Mouse (Mus musculus) cerebellum, adult 9-11 months (tissue): Measurements from ENCODE around the gene Slc31a1.

Source experiments
- DNase-seq: peaks from one replicate; pipeline ENCODE4 v3.0.0; 2022

Slc31a1 gene

DNA sequence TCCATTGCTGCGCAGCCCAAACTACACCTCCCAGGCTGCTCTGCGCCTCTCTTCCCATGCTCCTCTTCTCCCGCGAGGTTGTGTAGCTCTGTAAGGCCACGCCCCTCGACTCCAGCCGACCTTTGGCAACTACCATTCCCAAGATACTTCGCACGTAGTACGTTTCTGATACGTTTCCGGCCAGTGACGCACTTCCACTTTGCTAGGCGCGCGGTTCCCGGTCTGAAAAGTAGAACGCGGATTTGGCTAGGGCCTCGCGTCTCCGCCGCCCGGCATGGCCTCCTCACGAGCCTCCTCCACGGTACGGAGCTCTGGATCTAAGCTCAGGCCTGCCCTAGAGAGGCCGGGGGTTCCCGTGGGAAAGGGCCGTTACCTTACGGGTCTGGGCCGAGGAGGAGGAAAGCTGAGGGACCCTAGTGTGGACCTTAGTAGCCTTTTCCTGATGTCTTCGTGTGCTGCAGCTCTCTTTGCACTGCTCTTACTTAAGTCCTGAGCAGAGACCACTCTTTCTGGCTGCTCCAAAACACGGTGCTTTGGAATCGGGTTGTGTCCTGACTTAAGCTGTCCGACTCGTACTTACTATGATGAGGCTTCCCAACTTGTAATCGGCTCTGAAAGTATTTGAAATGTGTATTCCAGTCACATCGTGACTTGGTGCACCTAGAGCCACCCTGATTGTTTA is 48.2 kb downstream of the Slc31a1 start, which contains the start of the genes Cdc26 and Prpf4:
Cdc26 (minus strand) TSS at position 42 of the 682 bp plus-strand sequence.
Prpf4 (plus strand) TSS at position 197 of the 682 bp plus-strand sequence.
- peak; percentile 99 for DNase-seq

DNA sequence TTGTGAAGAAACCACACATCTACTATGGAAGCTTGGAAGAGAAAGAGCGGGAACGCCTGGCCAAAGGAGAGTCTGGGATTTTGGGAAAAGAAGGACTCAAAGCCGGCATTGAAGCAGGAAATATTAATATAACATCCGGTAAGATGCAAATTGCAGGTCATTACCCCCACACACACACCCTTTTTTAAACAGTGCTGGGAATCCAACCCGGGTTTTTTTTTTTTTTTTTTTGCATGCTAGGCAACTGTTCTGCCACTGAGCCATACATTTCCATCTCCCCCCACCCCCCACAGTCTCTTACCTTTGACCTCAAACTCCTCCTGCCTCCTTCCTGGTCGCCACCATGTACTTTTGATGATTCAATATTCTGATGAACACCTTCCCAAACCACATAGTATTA is 49.1 kb downstream of the Slc31a1 start:
- no peak for DNase-seq

DNA sequence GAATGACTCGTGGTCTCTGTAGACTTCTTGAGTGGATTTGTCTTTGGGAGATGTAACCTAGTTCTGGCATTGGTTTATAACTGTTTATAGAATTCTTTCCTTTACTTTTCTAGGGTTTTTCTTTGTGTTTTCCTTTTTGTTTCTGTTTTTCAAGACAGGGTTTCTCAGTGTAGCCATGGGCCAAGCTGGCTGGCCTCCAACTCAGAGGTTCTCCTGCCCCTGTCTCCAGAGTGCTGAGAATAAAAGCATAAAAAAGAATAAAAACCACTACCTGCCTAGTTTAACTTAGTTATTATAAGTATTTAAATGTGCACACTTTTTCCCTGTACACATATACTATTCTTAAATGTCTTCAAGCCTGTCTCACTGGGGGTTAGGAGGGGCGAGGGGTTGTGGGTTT is 49.8 kb downstream of the Slc31a1 start:
- DNase-seq = no peak

DNA sequence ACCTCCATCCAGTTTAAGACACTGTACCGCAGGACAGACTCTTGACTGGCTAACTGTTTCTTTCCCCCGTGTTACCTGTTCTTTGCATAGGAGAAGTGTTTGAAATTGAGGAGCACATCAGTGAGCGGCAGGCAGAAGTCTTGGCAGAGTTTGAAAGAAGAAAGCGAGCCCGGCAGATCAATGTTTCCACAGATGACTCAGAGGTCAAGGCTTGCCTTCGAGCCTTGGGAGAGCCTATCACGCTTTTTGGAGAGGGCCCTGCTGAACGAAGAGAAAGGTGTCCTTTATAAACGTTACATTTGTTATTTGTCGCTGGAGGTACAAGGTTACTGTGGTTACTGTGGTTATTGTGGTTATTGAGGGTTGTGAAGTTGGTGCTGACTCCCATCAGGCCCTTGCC is 51.1 kb downstream of the Slc31a1 start:
- DNase-seq = no peak

DNA sequence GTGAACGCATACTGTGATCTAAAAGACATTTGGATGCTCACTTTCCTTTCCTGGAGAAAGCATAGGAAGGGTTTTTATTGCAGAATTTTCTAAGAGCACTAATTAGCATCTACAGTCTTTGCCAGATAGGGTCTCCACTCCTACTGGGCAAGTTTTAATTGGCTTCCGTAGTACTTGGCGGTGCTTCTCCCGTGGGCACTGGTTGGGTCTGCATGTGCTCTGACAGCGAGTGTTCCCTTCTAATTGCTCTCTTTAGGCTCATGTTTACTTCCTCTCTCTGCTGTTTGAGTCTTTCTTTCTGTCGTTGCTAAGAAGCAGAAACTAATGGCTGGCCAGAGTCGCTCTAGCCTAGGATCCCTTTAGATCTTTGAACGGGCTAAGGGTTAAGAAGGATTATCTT is 57.9 kb downstream of the Slc31a1 start:
- no peak for DNase-seq

DNA sequence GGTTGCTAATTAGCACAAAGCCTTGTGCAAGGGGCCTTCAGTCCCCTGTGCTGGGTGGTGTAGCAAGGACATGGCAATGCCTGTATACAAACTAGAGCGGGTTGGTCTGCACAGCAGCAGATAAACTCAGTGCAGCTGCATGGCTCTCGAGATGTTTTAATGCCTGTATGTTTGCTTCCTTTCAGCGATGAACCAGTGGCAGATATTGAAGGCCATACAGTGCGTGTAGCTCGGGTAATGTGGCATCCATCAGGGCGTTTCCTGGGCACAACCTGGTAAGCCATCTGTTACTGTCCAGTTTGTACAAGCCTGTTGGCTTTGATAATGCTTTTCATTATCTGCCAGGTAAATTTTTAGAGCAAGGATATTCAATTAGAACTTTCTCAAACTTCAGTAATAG is 58.6 kb downstream of the Slc31a1 start:
- peak; percentile 75 for DNase-seq

DNA sequence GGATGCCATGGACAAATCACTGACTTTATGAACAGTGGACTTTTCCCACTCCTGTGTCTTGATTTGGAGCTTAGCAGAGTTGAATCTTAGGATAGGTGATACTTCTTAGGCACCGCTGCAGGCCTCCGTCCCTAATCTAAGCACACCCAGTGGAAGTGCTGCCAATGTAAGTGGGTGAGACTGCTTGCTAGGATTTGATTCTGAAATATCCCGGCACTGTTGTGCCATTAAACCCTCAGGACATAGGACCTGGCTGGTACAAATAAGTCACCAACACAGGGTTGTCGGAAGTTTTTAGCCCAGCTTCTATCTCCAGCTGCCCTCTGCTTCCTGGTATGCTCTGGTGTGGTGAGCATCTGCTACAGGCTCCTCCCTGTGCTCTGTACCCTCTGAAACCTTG is 65.4 kb downstream of the Slc31a1 start:
- no peak for DNase-seq

DNA sequence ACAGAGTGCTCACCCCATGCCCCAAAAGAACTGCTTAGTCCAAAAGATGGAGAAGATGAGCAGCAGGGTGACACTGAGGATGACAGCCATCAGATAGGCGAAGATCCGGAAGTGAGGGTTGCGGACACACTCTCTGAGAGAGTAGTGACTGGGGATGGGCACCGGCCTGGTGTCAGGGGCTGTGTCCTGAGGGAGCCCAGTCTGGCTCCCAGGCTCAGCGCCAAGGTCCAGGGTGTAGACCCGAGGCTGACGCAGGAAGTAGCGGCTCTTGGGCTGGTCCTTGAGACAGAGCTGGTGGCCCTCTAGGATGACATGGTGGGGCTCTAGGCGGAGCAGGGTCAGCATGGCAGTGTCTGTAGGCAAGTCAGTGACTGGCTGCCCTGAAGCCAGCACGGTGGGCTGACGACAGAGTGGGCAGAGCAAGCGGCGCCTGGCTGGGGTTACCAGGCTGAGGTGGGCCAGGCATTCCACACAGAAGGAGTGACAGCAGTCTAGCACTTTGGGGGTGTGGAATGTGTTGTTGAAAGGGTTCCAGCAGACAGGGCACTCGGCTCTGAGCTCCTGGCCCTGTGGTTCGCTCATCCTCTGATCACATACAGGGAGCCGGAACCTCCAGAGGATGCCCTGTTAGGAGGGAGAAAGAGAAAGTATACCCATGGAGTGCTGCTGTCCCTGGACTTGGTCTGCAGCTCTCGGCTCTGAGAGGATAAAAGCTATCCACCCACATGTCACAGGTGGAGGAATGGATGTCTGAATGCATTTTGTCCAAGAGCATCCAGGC is 67.6 kb downstream of the Slc31a1 start:
- peak; percentile 46 for DNase-seq

DNA sequence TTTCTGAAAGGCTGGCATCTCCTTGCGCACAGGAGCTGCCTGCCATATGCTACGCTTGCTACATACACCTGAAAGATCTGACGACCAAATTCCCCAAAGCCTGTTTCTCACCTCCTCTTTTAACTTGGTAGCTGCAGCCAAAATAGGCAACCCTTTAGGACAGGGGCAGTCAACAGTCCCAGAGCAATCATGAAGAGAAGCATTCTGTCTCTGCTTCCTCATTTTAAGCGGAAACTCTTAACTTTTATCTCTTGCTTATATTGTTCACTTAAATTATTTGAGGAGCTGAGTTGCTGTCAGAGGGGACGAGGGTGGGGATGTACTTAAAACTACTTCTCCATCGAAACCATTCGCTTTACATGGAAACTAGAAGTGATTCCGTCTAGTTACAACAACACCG is 69.1 kb downstream of the Slc31a1 start:
- no peak for DNase-seq

DNA sequence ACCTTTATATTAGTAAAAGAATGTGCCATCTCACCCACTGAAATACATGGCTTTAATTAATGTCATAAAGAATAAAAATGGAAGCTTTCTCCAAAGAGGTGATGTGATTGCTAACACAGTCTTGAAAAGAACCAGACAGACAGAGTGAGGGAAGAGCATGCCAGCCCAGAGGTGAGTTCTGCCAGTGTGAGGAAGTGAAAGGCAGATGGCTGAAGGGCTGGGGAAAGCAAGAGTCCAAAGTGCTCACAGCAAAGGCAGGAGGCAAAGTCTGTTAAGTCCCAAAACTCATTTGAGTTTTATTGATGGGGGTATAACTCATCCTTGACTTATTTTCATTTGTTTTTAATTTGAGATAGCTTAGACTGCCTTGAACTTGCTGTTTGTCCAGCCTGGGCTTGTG is 70.2 kb downstream of the Slc31a1 start:
- no peak for DNase-seq

DNA sequence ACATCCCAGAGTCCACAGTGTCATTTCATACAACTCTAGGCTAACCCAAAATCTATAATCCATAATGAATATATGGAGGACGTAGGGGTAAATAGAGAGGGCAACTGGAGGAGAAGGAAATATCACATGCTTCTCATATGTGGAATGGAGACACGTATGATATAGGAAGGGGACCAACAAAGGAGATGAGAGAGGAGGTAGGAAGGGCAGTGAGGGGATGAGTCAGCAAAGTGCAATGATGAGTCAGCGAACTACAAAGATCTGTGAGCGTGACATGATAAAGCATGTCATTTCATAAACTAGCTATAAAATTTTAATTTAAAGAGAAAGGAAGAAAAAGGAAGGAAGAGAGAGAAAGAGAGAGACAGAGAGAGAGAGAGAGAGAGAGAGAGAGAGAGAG is 71.0 kb downstream of the Slc31a1 start:
- no peak for DNase-seq

DNA sequence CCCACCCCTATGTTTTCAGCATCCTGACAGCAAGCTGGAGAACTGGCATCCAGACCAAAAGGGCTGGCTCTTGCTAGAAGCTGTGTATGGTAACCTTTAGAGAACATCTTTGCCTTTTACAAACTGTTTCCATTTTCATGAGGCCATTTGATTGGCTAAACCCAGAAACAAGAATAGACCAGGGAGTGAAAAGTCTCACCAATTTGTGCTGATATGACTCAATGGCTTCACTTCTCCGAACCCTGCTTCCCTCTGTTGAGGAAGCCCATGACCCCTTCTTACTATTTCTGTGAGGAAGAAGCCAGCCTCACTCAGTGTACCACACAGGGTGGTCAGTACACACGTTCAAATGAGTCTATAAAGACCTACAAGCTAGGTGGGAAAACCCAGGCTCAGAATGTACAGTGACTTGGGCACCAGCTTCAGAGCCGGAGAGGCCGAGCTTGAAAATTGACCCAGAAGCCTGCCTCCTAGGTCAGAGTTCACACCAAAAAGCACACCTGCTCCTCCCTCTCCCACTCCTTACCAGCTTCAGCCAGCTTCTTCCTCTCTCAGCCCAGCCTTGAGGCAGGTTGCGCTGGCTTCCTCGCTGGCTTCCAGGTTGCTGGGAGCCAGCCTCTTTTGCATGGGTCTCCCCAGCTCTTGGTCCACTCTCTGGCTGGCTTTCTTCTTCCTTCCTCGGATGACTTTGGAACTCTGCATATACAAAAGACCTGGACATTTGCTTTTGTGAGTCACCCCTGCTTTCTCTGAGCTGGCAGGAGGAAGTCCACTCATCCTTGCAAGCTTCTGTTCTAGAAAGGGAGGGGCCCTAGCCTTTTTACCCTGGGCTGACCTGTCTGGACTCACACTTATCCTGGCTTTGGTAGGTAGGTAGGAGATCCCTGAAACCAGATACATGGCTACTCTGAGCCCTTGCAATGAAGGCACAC is 73.7 kb downstream of the Slc31a1 start:
- no peak for DNase-seq

DNA sequence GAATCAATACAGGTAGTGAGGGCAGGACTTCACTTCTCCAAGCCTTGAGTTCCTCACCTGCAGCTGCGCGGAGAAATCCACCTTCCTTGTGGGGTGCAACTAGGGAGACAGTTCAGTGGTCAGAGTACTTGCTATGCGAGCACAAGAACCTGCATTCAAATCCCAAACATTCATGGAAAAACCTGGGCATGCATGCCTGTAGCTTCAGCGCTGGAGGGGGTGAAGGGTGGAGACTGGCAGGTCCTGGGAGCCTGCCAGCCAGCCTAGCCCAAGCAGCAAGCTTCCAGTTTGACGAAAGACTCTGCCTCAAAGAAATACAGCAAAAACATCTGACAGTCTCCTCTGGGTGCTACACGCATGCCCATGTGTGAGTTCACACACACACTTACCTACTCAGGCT is 74.6 kb downstream of the Slc31a1 start, which contains the start of gene Rnf183:
Rnf183 (minus strand) TSS at position 172 of the 400 bp plus-strand sequence.
- no peak for DNase-seq

DNA sequence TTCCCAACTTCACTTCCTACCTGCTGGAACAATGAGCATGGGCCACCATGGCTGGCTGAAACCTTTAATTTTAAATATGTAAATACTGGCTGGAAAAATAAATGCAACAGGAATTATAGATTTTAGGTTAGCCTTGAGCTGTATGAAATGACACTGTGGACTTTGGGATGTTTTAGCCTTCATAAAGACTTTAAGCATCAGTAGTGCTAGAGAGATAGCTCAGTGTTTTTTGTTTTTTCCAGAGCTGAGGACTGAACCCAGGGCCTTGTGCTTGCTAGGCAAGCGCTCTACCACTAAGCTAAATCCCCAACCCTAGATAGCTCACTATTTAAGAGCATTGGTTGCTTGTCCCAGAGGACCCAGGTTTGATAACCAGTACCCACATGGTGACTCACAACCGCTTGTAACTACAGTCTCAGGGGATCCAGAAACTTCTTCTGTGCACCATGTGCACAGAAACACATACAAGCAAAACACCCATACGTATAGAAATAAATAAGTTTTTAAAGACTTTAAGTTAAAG is 76.8 kb downstream of the Slc31a1 start:
- no peak for DNase-seq

DNA sequence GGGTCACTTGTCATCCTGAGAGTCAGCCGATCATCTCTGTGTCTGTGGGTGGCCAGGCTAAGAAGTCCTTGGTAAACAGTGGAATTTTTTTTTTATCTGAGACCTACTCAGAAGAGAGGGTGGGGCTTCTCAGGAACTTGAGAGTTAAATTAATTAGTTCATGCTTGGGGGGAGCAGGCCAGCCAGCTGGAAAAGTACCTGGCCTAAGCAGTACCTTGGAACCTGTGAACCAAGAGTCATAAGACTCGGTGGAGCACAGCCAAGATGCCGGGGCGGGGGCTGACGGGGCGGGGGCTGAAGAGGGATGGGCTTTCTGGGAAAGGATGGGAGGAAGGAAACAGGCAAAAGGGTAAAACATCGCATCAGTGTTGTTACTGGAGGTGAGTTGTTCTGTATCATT is 77.3 kb downstream of the Slc31a1 start:
- no peak for DNase-seq

DNA sequence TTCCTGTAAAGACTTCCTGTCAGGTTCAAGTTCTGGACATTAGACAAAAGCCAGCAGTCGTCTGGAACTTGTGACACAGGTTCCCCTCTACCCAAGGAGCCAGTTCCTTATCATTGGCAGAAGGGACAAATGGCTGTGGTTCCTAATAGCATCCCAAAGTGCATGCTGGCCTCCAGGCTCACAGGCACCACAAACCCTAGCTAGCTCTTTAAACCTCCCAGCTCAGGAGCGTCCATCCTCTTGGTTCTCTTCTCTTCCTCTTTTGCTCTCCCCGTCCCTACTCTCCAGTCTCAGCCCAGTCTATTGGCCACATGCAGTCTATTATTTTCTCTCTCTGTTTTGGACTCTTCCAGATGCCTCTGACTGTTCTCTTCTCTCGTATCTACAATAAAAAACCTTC is 79.3 kb downstream of the Slc31a1 start:
- DNase-seq = no peak

DNA sequence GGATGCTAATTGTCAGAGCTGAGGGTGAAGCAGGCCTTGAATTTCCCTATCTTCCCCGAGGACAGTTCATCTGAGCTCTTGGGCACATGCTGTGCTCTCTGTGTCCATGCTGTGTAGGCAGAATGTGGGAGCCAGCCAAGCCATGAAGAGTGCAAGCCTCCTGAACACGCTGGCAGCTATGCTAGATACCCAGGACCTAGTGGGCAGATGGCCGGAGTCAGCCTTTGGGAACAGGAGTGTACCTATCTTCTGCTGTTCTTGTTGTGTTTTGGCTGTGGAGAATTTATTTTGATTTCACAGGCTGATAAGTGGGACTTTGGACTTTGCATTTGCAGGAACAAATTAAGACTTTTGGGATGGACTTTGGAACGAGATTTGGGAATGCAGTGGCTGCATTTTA is 80.0 kb downstream of the Slc31a1 start:
- DNase-seq = peak; percentile 93

DNA sequence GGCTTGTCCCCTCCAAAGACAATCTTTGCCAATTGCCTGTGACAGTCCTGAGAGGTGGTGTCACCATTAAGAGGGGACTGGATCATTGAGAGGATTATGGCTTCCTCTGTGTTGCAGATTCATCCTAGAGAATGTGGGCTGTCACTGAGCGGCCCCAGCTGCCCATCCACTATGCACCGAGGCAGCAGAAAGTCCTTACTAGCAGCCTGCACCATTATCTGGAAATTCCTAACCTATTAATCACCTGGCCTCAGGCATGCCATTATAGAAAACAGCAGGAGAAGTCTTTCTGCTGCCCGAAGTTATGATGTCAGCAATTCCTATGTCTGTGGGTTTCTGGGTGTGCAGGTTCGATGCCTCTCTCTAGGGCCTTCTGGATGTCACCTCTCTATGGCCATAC is 80.5 kb downstream of the Slc31a1 start:
- DNase-seq = no peak
